Mouse (Mus musculus) forebrain, embryonic 14.5 days (tissue): Measurements from ENCODE around the gene Supt3. TPM values are rescaled to one million over a fixed set of nuclear protein-coding genes. Genes with fewer than 3 reads are reported as not detected.

Experiments used
- ATAC-seq: fragments of 200-750 bp; cut with Nextera tagmentation; 2 replicates; pipeline ENCODE4 v1.8.0; 2017; ENCODE audit warnings: mild to moderate bottlenecking, moderate library complexity
- DNase-seq: peaks from one replicate; pipeline ENCODE4 v3.0.0-alpha.2; 2015; ENCODE audit warnings: low spot score
- H3K27ac ChIP-seq: fragments of 300-500 bp; sonication (generic); 2 replicates; pipeline ENCODE4 v1.5.1; 2014; ENCODE audit warnings: low read depth, mild to moderate bottlenecking, control low read depth, low read length, moderate library complexity
- H3K27me3 ChIP-seq: fragments of 300-500 bp; sonication (generic); replicated peaks from 2 replicates; pipeline ENCODE4 v1.6.1; 2014; ENCODE audit warnings: low read length, control low read depth, mixed read lengths; ENCODE audit not compliant: control insufficient read depth, insufficient read depth
- H3K36me3 ChIP-seq: fragments of 300-500 bp; sonication (generic); 2 replicates; pipeline ENCODE4 v1.6.1; 2014; ENCODE audit warnings: low read length, control low read depth; ENCODE audit not compliant: control insufficient read depth, insufficient read depth
- H3K4me1 ChIP-seq: fragments of 300-500 bp; sonication (generic); 2 replicates; pipeline ENCODE4 v1.6.1; 2014; ENCODE audit warnings: antibody characterized with exemption, low read length, control low read depth; ENCODE audit not compliant: control insufficient read depth, insufficient read depth
- H3K4me2 ChIP-seq: fragments of 300-500 bp; sonication (generic); 2 replicates; pipeline ENCODE4 v1.6.1; 2014; ENCODE audit warnings: mild to moderate bottlenecking, control low read depth, low read length
- H3K4me3 ChIP-seq: fragments of 300-500 bp; sonication (generic); 2 replicates; pipeline ENCODE4 v1.5.1; 2014; ENCODE audit warnings: low read depth, low read length, control low read depth
- H3K9ac ChIP-seq: fragments of 300-500 bp; sonication (generic); 2 replicates; pipeline ENCODE4 v1.6.1; 2014; ENCODE audit warnings: mild to moderate bottlenecking, low read length, control low read depth, moderate library complexity
- H3K9me3 ChIP-seq: fragments of 300-500 bp; sonication (generic); replicated peaks from 2 replicates; pipeline ENCODE4 v1.6.1; 2016; ENCODE audit warnings: low read length, control low read depth, mixed read lengths; ENCODE audit not compliant: control insufficient read depth
- WGBS: fragments of 180-500 bp; shearing (Covaris S2); extraction: QIAGEN DNeasy Blood & Tissue Kit; methylation state at CpG from one replicate; pipeline ENCODE4 v1.1.7; 2014; 5-methylcytosine and 5-hydroxymethylcytosine counted together
- polyA plus RNA-seq: library from polyadenylated mRNA; unstranded; fragments of >200 nt; fragmentation: Nextera tagmentation; extraction: Ambion mirVana; gene quantifications from 2 replicates; pipeline ENCODE4 v1.2.1, GENCODE M21; 2014

The Supt3 gene
- polyA plus RNA-seq, 1 experiment from 2014 or later = 19.0 TPM

DNA sequence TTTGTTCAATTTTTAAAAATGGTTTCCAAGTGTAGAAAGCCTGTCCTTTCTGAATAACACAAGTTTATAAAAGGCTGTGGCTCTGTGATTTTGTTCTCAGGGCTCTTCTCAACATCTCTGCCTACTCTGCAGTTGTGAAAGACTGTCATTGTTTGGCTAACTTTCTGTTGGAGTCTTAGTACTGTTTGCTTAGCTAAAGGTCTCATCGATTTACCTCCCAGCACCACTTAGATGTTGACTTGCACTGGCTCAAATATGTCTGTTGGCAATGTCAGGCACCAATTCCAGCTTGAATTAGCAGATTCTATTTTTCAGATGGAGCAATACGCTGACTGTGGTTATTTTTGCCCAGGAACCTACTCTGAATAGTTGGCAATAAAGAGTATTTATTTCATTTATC, 233.5 kb downstream of the Supt3 start:
- ATAC-seq (no peak), DNase-seq (no peak)
- 96% methylated on average over 2 of the region's 2 CpGs for WGBS
- Histone ChIP-seq H3K27ac (no peak overlapping the region), H3K4me1 (no peaks in the 10 kb centered on the region), H3K4me3 (no peak overlapping the region), H3K36me3 (no peaks in the 10 kb centered on the region), H3K4me2 (no peak overlapping the region), H3K9ac (no peak overlapping the region), H3K9me3 (no peaks in the 10 kb centered on the region), H3K27me3 (no peaks in the 10 kb centered on the region)

DNA sequence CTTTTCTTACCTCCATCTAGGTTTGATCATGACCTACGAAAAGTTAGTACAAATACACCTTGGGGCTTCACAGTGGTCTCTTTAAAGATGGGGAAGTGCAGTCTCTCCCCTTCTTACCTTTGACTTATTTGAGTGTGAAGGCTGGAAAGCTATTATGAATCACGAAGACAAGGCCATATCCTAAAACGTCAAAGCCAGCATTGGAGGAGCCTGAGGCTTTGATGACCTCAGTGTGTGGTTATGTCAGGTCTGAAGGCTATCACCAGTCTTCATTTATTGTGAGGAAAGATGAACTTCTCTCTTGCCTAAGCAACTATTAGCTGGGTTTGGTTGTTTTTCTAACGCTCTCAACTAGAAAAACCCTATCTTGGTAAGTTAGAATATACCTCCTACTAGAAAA, 239.8 kb downstream of the Supt3 start:
- Histone ChIP-seq H3K4me1 (no peaks in the 10 kb centered on the region), H3K9ac (no peak overlapping the region), H3K4me3 (no peak overlapping the region), H3K36me3 (no peaks in the 10 kb centered on the region), H3K27ac (no peak overlapping the region), H3K4me2 (no peak overlapping the region), H3K27me3 (no peaks in the 10 kb centered on the region), H3K9me3 (no peaks in the 10 kb centered on the region)
- 85% methylated on average over 4 of the region's 4 CpGs for WGBS
- DNase-seq = no peak
- ATAC-seq = no peak

DNA sequence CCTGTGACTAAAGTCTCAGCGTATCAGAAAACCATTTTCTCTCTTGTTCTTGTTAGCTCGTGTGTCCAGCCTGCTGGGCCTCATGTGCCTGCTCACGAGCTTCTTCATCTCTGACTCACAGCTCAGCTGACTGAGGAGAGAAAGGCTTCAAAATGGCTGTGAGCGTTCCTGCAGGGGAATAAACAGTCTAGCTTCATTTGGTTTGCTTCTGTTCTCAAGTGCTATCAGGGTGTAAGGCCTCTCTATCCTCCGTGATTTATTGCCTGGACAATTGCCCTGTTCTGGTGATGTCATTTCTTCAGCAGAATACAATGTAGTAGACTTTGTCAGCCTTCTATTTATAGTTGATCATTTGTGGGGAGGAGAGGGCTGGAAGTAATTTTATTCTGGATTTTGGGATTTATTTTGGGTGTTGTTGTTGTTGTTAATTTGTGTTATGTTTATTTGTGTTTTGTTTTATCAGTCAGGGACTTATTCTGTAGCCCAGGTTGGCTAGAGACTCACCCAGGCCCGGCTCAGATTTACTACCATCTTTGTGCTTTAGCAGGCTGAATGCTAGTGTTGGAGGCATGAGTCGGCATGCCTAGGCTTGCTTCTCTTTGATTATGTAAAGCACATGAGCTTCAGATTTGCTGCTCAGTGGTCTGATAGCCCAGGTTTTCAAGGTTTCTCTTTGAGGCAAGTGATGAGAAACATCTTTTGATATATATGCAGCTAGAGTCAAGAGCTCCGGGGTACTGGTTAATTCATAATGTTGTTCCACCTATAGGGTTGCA, 243.4 kb downstream of the Supt3 start:
- 70% methylated on average over 8 of the region's 8 CpGs for WGBS
- DNase-seq (no peak), ATAC-seq (no peak)
- Histone ChIP-seq H3K9me3 (no peaks in the 10 kb centered on the region), H3K36me3 (no peaks in the 10 kb centered on the region), H3K27ac (no peak overlapping the region), H3K9ac (no peak overlapping the region), H3K4me1 (no peaks in the 10 kb centered on the region), H3K4me2 (no peak overlapping the region), H3K4me3 (no peak overlapping the region), H3K27me3 (no peaks in the 10 kb centered on the region)

DNA sequence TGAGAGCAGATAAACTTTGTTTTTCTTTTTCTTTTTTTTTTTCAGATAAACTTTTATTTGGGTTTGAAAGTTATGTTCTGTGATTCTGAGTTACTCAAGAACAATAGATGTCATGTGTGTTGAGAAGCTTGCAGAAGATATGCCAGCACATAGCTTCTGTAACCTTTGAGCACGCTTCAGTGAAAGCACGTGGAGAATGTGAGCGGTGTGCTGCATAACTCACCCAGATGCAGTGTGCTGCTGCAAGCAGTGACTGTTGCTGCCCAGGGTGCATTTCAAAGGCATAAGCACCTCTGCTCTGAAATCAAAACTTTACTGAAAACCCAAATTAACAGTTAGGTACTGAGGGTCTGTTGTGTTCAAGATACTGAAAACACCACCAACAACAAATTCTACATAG, 251.5 kb downstream of the Supt3 start:
- WGBS = 84% methylated on average over 3 of the region's 3 CpGs
- Histone ChIP-seq H3K4me2 (no peak overlapping the region), H3K36me3 (no peaks in the 10 kb centered on the region), H3K27me3 (no peaks in the 10 kb centered on the region), H3K9me3 (no peaks in the 10 kb centered on the region), H3K4me1 (no peaks in the 10 kb centered on the region), H3K27ac (no peak overlapping the region), H3K4me3 (no peak overlapping the region), H3K9ac (no peak overlapping the region)
- no peak for DNase-seq
- no peak for ATAC-seq

DNA sequence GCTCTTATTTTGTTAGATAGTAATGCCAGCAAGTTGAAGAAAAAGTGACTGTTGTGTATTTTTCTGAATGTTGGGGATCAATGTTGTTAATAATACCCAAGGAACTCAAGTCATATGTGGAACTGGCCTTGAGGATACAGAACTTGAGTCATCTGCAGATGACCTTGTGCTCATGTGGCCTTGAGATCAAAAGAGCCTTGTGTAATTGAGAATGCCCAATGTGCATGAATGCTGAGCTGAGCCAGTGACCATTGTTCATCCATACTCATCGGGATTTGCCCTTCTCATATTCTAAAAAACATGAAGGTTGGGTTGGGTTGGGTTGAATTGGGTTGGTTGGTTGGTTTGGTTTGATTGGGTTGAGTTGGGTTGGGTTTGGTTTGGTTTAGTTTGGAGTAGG, 252.2 kb downstream of the Supt3 start:
- H3K4me2 ChIP-seq = no peak overlapping the region
- H3K9me3 ChIP-seq = no peaks in the 10 kb centered on the region
- no peak overlapping the region for H3K9ac ChIP-seq
- no peak for DNase-seq
- H3K27ac ChIP-seq = no peak overlapping the region
- no peaks in the 10 kb centered on the region for H3K27me3 ChIP-seq
- H3K4me1 ChIP-seq = no peaks in the 10 kb centered on the region
- H3K4me3 ChIP-seq = no peak overlapping the region
- no peaks in the 10 kb centered on the region for H3K36me3 ChIP-seq
- ATAC-seq = no peak
- 95% methylated on average over 1 of the region's 1 CpGs for WGBS

DNA sequence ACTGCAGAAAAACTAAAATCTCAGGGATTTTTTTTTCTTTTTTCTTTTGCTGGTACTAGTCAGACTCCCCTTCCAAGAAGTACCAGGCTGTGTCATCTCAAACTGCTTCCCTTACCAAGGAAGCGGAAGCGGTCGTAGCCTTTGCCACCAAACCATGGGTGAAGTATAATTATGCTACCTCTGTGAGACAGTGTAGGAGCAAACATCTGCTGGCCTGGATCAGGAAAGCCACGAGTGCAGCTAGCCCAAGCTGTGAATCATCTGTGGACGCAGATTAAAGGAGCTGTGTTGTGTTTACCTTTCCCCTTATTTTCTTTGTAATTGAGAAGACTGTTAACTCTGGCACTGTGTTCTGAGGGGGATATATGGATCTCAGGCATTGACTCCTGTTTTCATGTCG, 255.3 kb downstream of the Supt3 start:
- H3K9me3 ChIP-seq = no peaks in the 10 kb centered on the region
- WGBS = 83% methylated on average over 6 of the region's 6 CpGs

DNA sequence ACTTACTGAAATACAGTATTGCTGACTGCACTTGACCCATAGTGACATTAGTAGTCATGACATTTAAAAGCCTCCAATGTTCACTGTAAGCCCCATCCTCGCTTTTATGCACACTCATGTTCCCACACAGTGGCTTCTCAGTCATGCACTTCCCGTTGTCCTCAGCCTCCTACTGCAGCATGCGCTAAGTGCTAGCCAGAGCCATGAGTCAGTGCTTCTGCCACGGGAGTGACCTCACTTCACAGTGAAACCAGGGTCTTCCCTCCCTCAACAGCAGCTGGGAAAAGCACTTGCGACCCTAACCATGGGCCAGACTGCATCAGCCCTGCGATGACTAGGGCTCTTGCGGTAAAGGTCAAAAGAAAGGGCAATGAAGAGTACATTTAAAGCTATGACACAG, 256.7 kb downstream of the Supt3 start:
- Histone ChIP-seq H3K36me3 (no peaks in the 10 kb centered on the region; the same call in 1 of the 2 replicates), H3K4me1 (no peaks in the 10 kb centered on the region), H3K27me3 (no peaks in the 10 kb centered on the region), H3K4me2 (no peak overlapping the region), H3K27ac (no peak overlapping the region), H3K4me3 (no peak overlapping the region), H3K9ac (no peak overlapping the region), H3K9me3 (no peaks in the 10 kb centered on the region)
- ATAC-seq (no peak), DNase-seq (no peak)
- WGBS = 85% methylated on average over 7 of the region's 7 CpGs

More for the DNA sequence above, 255.3 kb downstream of the Supt3 start:
- Histone ChIP-seq H3K4me2 (no peak overlapping the region), H3K27me3 (no peaks in the 10 kb centered on the region), H3K4me3 (no peak overlapping the region), H3K36me3 (no peaks in the 10 kb centered on the region), H3K9ac (no peak overlapping the region), H3K4me1 (no peaks in the 10 kb centered on the region), H3K27ac (no peak overlapping the region)
- DNase-seq (no peak), ATAC-seq (no peak)

DNA sequence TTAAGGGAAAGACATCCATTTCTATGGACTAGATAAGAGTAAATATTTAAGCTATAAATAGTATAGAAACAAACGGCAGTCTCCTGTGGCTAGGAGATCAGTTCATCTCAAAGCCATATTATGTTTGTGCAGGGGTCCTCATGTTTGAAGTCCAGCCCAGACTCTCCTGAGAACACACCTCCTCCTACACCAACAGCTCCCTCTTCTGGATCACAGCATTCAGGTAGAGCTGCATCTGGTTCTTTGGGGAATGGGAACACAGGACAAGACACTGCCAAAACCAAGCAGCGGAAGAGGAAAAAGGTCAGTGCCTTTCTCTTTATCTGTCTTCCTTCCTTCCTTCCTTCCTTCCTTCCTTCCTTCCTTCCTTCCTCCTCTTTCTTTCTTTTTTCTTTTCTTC, 264.1 kb downstream of the Supt3 start:
- WGBS = 88% methylated on average over 2 of the region's 2 CpGs
- ATAC-seq (no peak), DNase-seq (no peak)
- no peak overlapping the region for H3K9ac ChIP-seq
- H3K27me3 ChIP-seq = no peaks in the 10 kb centered on the region
- H3K27ac ChIP-seq = no peak overlapping the region
- no peak overlapping the region for H3K4me2 ChIP-seq
- no peaks in the 10 kb centered on the region for H3K4me1 ChIP-seq
- no peaks in the 10 kb centered on the region; the same call in 1 of the 2 replicates for H3K36me3 ChIP-seq
- H3K9me3 ChIP-seq = no peaks in the 10 kb centered on the region
- H3K4me3 ChIP-seq = no peak overlapping the region

DNA sequence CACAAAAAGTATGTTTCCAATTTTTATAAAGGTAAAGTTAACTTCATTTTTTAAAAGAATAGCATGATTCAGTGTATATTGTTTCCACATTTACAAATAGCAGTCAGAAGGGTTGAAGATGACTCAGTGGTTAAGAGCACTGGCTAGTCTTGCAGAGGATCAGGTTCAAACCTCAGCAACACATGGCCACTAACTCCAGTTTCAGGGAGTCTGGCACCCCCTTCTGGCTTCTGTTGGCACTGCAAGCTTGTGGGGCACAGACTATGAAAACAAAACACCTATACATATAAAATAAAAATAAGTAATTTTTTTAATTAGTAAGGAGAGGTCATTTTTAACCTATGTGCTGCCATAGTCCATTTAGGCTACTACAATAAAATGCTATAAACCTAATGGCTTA, 268.9 kb downstream of the Supt3 start:
- no peaks in the 10 kb centered on the region for H3K4me1 ChIP-seq
- DNase-seq = no peak
- H3K27ac ChIP-seq = no peak overlapping the region
- H3K27me3 ChIP-seq = no peaks in the 10 kb centered on the region
- no peaks in the 10 kb centered on the region for H3K9me3 ChIP-seq
- no peak overlapping the region for H3K9ac ChIP-seq
- H3K4me3 ChIP-seq = no peak overlapping the region
- no peak for ATAC-seq
- no peaks in the 10 kb centered on the region for H3K36me3 ChIP-seq
- H3K4me2 ChIP-seq = no peak overlapping the region
